Mouse (Mus musculus) heart, embryonic 12.5 days (tissue): ENCODE data around the gene Nckap5l. TPM values are rescaled to one million over a fixed set of nuclear protein-coding genes. Genes with fewer than 3 reads are reported as not detected.
"Not testable (repeated sequence)": the region's sequence is repeated elsewhere in the genome, so short reads cannot be mapped to it uniquely, and the experiment has no call there.

ENCODE experiments used
- ATAC-seq: fragments of 200-750 bp; cut with Nextera tagmentation; 2 replicates; pipeline ENCODE4 v1.8.0; 2017; ENCODE audit warnings: moderate TSS enrichment, moderate library complexity; ENCODE audit not compliant: insufficient number of reproducible peaks, low FRiP score
- H3K27ac ChIP-seq: fragments of 300-500 bp; sonication (generic); 2 replicates; pipeline ENCODE4 v1.5.1; 2016; ENCODE audit warnings: mild to moderate bottlenecking, moderate library complexity; ENCODE audit not compliant: poor library complexity, severe bottlenecking
- H3K27me3 ChIP-seq: fragments of 300-500 bp; sonication (generic); replicated peaks from 2 replicates; pipeline ENCODE4 v1.6.1; 2016; ENCODE audit warnings: mild to moderate bottlenecking, moderate library complexity
- H3K36me3 ChIP-seq: fragments of 300-500 bp; sonication (generic); 2 replicates; pipeline ENCODE4 v1.6.1; 2016; ENCODE audit warnings: mild to moderate bottlenecking, moderate library complexity
- H3K4me1 ChIP-seq: fragments of 300-500 bp; sonication (generic); replicated peaks from 2 replicates; pipeline ENCODE4 v1.6.1; 2016; ENCODE audit warnings: mild to moderate bottlenecking
- H3K4me2 ChIP-seq: fragments of 300-500 bp; sonication (generic); 2 replicates; pipeline ENCODE4 v1.6.1; 2016; ENCODE audit warnings: mild to moderate bottlenecking, moderate library complexity
- H3K4me3 ChIP-seq: fragments of 300-500 bp; sonication (generic); 2 replicates; pipeline ENCODE4 v1.5.1; 2016; ENCODE audit warnings: mild to moderate bottlenecking
- H3K9ac ChIP-seq: fragments of 300-500 bp; sonication (generic); 2 replicates; pipeline ENCODE4 v1.6.1; 2016; ENCODE audit warnings: mild to moderate bottlenecking, moderate library complexity
- H3K9me3 ChIP-seq: fragments of 300-500 bp; sonication (generic); replicated peaks from 2 replicates; pipeline ENCODE4 v1.6.1; 2016; ENCODE audit warnings: mild to moderate bottlenecking, moderate library complexity
- WGBS: fragments of 180-500 bp; shearing (Covaris S2); methylation state at CpG from one replicate; pipeline ENCODE4 v1.1.7; 2016; 5-methylcytosine and 5-hydroxymethylcytosine counted together
- polyA plus RNA-seq: library from polyadenylated mRNA; unstranded; fragments of >200 nt; fragmentation: Nextera tagmentation; extraction: Ambion mirVana; gene quantifications from 2 replicates; pipeline ENCODE4 v1.2.1, GENCODE M21; 2016

Nckap5l gene
- polyA plus RNA-seq, 1 experiment from 2014 or later: 11.4 TPM

DNA sequence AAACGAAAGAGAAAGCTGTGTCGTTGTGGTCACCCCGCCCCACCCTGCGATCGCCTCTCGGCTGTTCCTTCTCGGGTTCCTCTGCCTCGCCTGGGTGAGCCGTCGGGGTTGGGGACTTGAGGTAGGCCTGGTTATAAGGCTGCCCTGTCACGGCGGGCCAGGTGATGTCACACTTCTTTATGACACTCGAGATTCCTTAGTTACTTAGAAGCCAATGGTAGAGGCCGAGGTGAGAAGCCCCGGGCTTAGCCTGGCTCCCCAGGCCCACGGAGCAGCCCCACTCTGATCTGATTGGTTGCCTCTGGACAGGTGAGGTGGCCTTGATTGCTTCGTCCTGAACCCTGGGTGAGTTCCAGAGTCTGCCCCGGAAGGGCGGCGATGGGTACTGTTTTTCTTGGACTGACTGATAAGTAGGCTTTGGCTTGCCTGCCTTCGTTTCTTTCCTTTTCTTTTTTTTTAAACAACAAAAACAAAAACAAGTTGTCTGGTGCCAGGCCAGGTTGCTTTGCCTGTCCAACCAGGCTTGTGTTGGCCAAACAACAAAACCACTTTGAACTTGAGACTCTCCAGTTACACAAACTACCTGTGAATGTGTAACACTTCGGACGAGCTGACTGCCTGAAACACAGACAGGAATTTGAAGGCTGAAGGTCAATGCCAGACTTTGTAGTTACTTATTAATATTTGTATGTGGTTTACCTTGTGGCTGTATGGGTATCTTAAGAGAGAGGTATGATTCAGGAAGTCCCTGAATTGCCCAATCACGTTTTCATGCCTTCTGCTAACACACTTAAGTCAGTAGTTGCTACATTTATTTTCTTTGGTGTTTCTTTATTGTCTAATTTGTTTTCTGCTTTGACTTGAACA is 63.9 kb downstream of the Nckap5l start:
- Histone ChIP-seq H3K9ac (peak overlapping the region; percentile 89), H3K27ac (peak overlapping the region; percentile 85), H3K4me3 (peak overlapping the region; percentile 67), H3K9me3 (no peaks in the 10 kb centered on the region), H3K4me2 (peak overlapping the region; percentile 96), H3K27me3 (no peaks in the 10 kb centered on the region), H3K4me1 (peaks cover 50% of the 10 kb centered on the region), H3K36me3 (no peaks in the 10 kb centered on the region)
- WGBS: 3% methylated on average over 24 of the region's 24 CpGs
- peak; percentile 58 for ATAC-seq

DNA sequence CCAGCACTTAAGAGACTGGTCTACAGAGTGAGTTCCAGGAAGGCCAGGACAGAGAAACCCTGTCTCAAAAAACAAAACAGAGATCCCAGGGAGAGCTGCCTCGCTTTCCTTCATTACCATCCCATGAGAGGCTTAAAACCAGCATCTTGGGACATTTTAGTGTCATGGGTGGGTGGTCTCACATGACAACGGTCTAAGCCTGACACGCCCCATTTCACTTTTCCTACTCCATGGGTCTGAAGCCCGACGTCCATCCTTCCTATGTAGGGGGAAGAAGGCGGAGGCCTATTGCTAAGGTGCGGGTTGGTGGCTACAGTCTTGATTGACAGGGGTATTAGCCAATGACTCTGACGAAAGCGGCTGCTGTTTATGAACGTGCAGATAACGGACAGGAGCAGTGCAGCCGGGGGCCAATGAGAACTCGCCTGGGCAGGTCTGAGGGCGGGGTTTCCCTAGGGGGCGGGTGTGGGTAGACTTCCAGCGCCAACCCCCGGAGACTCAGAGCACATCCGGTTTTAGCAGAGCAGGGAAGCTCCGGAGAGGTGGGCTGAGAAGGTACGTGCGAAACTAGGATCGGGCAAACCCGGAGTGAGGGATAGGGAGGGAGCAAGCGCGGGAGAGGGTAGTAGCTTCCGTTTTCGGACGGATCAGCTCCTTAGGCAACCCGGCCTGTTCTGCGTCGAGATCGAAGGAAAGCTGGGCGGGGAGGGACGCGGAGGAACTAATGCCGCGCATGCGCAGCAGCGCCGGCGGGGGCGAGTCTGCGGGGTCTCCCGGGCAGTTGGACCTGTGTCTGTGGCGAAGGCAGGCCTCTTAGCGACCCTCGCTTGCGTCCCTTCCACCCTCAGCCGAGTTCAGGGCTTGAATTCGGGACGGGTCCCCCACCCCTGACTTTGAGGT is 64.8 kb downstream of the Nckap5l start, which contains the start of gene Tmbim6:
Gene Tmbim6, plus strand, starts transcription at position 397 of the 900 bp plus-strand sequence.
- Histone ChIP-seq H3K27ac (peak within 1 kb of the TSS; percentile 85), H3K4me1 (peaks cover 41% of the 10 kb centered on the region), H3K36me3 (no peaks in the 10 kb centered on the region), H3K9ac (peak within 1 kb of the TSS; percentile 89), H3K9me3 (no peaks in the 10 kb centered on the region), H3K4me3 (peak within 1 kb of the TSS; percentile 67), H3K27me3 (no peaks in the 10 kb centered on the region), H3K4me2 (peak within 1 kb of the TSS; percentile 96)
- WGBS: under 1% methylated on average over 51 of the region's 51 CpGs
- ATAC-seq: peak; percentile 100

DNA sequence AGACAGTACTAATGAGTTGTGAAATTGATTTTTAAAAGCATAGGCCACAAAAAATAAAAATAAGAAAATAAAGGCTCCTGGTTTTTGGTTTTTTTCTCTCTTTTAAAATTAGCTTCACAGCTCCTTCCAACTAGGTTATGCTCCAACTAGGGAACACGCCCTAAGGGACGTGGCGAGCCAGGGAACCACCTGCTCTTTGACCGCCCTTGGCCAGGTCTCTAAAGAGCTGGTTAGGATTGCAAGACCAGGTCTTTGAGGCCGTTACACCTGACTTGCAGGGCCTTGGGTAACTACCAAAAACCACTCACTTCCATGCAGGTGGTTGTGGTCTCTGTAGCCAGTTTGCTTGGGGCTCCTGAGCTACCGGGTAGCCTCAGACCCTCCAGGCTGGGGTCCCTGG is 65.6 kb downstream of the Nckap5l start:
- H3K4me1 ChIP-seq: peaks cover 38% of the 10 kb centered on the region
- no peaks in the 10 kb centered on the region for H3K27me3 ChIP-seq
- peak overlapping the region; percentile 71 for H3K4me2 ChIP-seq
- ATAC-seq: no peak
- peak overlapping the region; percentile 67 for H3K4me3 ChIP-seq
- 83% methylated on average over 6 of the region's 6 CpGs for WGBS
- no peak overlapping the region for H3K9ac ChIP-seq
- H3K27ac ChIP-seq: peak overlapping the region; percentile 32
- H3K9me3 ChIP-seq: no peaks in the 10 kb centered on the region
- no peaks in the 10 kb centered on the region for H3K36me3 ChIP-seq

DNA sequence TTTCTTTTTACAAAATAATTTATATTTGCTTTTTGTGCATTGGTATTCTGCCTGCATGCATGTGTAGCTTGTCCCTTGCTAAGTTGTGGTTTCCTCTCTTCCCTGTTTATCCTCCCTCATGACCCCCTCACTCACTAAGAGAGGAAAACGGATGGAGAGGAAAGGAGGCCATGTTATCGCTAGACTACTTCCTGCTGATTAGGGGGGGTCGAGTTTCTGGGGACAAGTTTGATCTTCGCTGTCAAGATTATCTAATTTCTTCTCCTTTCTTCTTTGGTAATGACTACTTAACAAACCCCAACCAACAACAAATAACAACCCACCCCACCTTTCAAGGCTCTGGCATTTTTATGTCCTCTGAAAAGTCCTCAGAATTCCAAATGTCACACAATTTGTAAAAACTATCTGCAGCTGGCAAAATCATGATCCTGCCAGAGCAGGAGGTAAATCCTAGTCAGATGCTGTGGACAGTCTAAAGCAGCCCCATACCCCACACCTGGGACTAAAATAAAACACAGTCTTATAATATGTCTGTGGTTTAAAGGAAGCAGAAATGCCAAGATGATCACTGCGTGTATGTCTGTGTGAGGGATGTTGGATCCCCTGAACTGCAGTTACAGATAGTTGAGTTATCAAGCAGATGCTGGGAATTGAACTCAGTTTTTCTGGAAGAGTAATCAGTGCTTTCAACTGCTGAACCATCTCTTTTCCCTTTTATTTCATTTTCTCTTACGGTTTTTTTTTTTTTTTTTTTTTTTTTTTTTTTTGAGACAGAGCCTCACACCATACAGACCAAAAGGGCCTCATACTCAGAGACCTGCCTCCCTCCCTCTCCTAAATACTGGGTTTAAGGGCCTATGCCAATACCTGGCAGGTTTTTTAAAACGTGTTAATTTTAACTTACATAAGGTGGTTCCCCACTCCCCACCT is 66.8 kb downstream of the Nckap5l start:
- no peak overlapping the region for H3K4me3 ChIP-seq
- 41% methylated on average over 7 of the region's 7 CpGs for WGBS
- H3K9me3 ChIP-seq: no peaks in the 10 kb centered on the region
- H3K36me3 ChIP-seq: no peaks in the 10 kb centered on the region
- H3K27ac ChIP-seq: no peak overlapping the region
- ATAC-seq: no peak
- H3K4me1 ChIP-seq: peaks cover 26% of the 10 kb centered on the region
- H3K27me3 ChIP-seq: no peaks in the 10 kb centered on the region
- no peak overlapping the region for H3K4me2 ChIP-seq
- no peak overlapping the region for H3K9ac ChIP-seq

DNA sequence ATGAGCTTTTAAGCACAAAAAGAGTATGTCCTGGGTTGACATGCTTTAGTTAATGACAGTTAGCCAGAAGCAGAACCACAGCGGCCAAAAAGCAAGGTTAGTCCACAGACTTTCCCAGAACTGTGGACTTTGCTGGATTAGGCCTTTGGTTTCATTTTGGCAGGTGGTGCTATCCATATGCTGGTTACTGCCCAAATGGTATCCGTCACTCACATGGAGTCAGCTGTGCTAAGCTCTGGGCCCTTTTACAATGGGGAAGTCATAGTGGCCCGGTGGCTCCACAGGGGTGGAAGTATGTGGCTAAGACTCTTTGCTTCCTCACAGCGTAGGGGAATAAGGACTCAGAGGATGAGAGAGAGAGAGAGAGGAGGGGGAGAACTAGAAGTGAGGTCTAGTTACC is 69.6 kb downstream of the Nckap5l start:
- H3K4me3 ChIP-seq: no peak overlapping the region
- H3K9me3 ChIP-seq: no peaks in the 10 kb centered on the region
- H3K4me1 ChIP-seq: peaks cover 8% of the 10 kb centered on the region
- H3K9ac ChIP-seq: no peak overlapping the region
- no peak for ATAC-seq
- no peak overlapping the region for H3K4me2 ChIP-seq
- no peaks in the 10 kb centered on the region for H3K36me3 ChIP-seq
- no peak overlapping the region for H3K27ac ChIP-seq
- no peaks in the 10 kb centered on the region for H3K27me3 ChIP-seq
- WGBS: 76% methylated on average over 4 of the region's 4 CpGs

DNA sequence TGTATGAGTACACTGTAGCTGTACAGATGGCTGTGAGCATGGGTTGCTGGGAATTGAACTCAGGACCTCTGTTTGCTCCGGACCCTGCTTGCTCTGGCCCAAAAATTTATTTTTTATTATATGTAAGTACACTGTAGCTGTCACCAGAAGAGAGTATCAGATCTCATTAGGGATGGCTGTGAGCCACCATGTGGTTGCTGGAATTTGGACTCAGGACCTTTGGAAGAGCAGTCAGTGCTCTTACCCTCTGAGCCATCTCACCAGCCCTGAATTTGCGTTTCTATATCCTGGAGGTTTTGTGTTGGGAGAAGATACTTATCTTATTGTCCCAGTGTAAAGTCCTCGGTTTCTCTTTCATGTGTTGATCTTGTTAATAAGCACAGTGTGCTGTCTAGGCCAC is 70.8 kb downstream of the Nckap5l start:
- H3K4me3 ChIP-seq: no peak overlapping the region
- H3K36me3 ChIP-seq: no peaks in the 10 kb centered on the region
- no peak for ATAC-seq
- no peak overlapping the region for H3K4me2 ChIP-seq
- H3K9ac ChIP-seq: no peak overlapping the region
- 80% methylated on average over 3 of the region's 3 CpGs for WGBS
- H3K27me3 ChIP-seq: no peaks in the 10 kb centered on the region
- no peak overlapping the region for H3K27ac ChIP-seq
- H3K9me3 ChIP-seq: no peaks in the 10 kb centered on the region
- H3K4me1 ChIP-seq: peaks cover 4% of the 10 kb centered on the region; the same call in 1 of the 2 replicates

DNA sequence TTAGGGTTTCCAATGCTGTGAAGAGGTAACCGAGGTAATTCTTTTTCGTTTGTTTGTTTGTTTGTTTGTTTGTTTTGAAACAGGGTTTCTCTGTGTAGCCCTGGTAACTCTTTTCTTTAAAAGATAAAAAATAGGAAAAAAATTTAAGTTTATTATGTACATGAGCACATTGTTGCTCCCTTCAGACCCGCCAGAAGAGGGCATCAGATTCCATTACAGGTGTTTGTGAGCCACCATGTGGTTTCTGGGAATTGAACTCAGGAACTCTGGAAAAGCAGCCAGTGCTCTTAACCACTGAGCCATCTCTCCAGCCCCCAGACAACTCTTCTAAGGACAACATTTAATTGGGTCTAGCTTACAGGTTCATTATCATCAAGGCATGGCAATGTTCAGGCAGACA is 71.4 kb downstream of the Nckap5l start:
- not testable (repeated sequence) for H3K4me3 ChIP-seq, ATAC-seq, H3K4me1 ChIP-seq, H3K27me3 ChIP-seq, H3K27ac ChIP-seq, H3K9ac ChIP-seq, H3K4me2 ChIP-seq, H3K9me3 ChIP-seq, H3K36me3 ChIP-seq
- WGBS: 63% methylated on average over 3 of the region's 3 CpGs

DNA sequence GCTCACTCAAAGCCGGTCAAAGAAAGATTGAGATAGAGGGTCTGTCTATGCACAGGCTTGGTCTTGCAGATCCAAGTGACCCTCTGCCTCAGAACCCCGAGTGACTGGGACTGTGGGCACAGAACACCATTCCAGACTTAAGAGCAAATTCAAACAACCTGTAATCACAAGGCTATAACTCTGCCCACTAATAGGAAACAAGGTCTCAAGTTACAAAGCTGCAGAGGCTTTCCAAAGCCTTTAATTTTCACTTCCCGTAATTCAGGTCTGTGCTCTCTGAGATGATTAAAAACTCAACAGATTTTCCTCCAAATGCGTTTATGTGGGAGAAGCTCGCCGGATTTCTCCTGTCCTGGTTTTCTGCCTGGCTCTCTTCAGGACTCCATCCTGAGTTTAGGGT is 73.5 kb downstream of the Nckap5l start:
- Histone ChIP-seq H3K27ac (no peak overlapping the region), H3K4me2 (no peak overlapping the region)
- ATAC-seq: no peak

DNA sequence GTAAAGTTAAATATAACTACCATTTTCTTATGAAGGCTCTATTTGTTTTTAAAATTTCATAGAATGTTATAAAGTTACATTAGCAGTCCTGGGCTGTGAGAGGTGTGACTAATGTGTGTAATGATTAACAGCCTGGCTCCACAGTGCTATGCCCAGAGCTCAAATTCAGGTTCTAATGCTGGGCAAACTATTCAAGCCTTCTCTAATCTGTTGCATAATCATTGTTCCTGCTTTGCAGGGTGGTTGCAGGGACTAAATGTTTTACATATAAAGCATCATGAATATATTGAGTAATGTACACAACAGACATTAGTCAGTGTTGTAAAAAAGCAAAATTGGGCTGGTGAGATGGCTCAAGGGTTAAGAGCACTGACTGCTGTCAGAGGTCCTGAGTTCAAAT is 74.7 kb downstream of the Nckap5l start:
- no peak overlapping the region for H3K4me3 ChIP-seq
- no peak overlapping the region for H3K4me2 ChIP-seq
- no peak overlapping the region for H3K27ac ChIP-seq
- no peaks in the 10 kb centered on the region for H3K36me3 ChIP-seq
- H3K9ac ChIP-seq: no peak overlapping the region
- peaks cover 4% of the 10 kb centered on the region for H3K9me3 ChIP-seq
- no peaks in the 10 kb centered on the region for H3K27me3 ChIP-seq
- ATAC-seq: no peak
- no peaks in the 10 kb centered on the region for H3K4me1 ChIP-seq

More for the DNA sequence above, 73.5 kb downstream of the Nckap5l start:
- WGBS: 60% methylated on average over 6 of the region's 6 CpGs
- no peaks in the 10 kb centered on the region for H3K4me1 ChIP-seq
- no peak overlapping the region for H3K4me3 ChIP-seq
- H3K9ac ChIP-seq: no peak overlapping the region
- no peaks in the 10 kb centered on the region for H3K36me3 ChIP-seq
- no peaks in the 10 kb centered on the region for H3K27me3 ChIP-seq
- no peaks in the 10 kb centered on the region for H3K9me3 ChIP-seq

DNA sequence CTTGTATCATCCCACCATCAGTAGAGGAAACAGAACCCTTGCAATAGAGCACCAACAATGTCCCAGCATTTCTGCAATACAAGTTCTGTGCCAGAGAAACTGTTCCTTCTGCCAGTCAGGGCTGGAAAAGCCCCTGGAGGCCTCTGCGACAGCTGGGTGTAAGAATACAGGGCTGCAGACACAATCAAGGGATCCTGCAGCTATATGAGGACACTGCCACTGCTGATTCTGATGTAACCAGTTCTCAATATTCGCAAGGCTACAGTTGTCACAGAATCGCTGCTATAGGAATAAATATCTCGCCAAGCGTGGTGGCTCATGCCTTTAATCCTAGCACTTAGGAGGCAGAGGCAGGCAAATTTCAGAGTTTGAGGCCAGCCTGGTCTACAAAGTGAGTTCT is 81.3 kb downstream of the Nckap5l start:
- ATAC-seq: no peak
- Histone ChIP-seq H3K27ac (no peak overlapping the region), H3K4me1 (no peaks in the 10 kb centered on the region), H3K27me3 (no peaks in the 10 kb centered on the region), H3K9ac (no peak overlapping the region), H3K36me3 (no peaks in the 10 kb centered on the region), H3K4me2 (no peak overlapping the region), H3K4me3 (no peak overlapping the region), H3K9me3 (peaks cover 4% of the 10 kb centered on the region)
- WGBS: 81% methylated on average over 5 of the region's 5 CpGs
